Mouse (Mus musculus) gastrocnemius, adult 18-20 months (tissue): Measurements from ENCODE around the gene Runx3. TPM values are rescaled to one million over a fixed set of nuclear protein-coding genes. Genes with fewer than 3 reads are reported as not detected.
A peak's percentile ranks its signal among the peaks of the same experiment; 100 is the strongest.
"Not testable (repeated sequence)": the region's sequence is repeated elsewhere in the genome, so short reads cannot be mapped to it uniquely, and the experiment has no call there.

Experiments used
- DNase-seq: peaks from one replicate; pipeline ENCODE4 v3.0.0; 2021; ENCODE audit warnings: low spot score
- total RNA-seq, 2 experiments: library from RNA; stranded (reverse); gene quantifications; 2 replicates each; pipeline ENCODE4 v1.2.3; 2021

Runx3 gene
- total RNA-seq, 2 experiments from 2014 or later = 0.05 to 0.07 TPM

DNA sequence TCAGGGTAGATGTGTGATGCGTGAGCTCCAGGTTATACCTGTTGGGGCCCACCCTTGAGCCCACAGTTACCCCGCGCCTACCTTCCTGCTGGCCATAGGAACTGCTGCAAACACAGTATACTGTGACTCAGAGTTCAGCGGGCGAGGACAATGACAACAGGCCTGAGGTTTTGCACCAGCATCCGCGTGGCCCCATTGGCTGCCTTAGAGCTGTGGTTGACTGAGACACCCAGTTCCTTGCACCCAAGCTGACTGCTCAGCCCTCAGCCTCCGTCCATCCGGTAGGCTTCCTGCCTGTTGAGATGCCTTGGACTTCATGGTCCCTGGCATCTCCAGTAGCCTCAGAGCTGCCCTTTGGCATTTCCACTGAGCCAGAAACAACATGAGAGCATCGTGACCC, 48.6 kb downstream of the Runx3 start:
- no peak for DNase-seq

DNA sequence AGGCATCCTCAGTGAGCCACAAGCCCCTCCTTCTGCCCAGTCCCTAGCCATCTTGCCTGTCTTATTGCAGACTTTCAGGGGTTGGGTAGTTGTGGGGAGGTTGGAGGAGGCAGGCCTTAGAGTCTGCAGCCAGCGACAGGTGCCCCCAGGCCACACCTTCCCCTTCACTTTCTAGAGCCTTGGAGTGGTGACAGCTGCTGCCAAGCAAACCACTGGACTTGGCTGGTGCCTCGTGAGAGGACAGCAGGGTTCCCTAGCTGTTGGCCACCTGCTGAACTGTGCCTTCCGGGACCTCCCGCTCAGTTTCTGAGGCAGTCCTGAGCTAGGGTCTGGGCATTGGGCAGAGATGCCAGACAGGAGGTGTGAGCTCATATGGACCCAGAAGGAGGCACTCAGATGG, 49.0 kb downstream of the Runx3 start:
- DNase-seq = no peak

DNA sequence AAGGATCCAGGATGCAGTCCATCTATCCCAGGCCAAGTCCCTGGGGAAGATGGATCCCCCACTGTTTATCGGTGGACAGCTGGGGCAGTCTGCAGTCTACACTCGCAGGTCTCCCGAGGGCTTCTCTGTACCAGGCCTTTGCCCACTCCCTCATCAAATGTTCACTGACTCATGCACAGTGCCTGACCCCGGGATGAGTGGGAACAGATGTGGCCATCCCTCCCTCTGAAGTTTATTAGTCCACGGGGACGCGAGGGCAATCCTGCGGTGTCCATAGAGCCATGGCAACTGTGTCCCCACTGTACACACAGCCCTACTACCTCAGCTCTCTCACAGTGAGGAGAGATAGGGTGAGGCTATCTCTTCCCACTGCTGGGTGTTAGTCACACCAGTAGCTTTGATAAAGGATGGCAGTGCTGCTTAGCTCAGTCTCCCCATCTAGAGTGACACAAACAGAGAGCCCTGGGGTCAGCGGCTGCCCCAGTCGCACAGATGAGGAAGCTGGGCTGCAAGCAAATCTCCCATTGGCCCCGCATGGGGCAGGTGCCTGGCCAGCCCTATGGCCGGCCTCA, 50.9 kb downstream of the Runx3 start:
- no peak for DNase-seq

DNA sequence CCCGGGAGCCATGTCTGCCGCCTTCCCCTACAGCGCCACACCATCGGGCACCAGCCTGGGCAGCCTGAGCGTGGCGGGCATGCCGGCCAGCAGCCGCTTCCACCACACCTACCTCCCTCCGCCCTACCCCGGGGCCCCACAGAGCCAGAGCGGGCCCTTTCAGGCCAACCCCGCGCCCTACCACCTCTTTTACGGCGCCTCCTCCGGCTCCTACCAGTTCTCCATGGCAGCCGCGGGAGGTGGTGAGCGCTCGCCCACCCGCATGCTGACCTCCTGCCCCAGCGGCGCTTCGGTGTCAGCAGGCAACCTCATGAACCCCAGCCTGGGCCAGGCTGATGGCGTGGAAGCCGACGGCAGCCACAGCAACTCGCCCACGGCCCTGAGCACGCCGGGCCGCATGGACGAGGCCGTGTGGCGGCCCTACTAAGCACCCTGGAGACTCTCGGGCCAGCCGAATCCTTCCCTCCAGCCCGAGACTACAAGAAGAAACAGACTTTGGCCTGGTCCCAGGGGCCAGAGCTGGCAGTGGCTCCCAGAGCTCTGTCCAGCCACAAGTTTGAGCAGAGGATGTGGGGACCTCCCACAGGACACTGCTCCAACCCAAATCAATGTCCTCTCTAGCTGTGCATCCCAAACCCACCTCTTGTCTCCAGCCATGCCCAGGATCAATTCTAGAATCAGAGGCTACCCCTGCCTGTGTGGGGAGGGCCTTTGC, 55.1 kb downstream of the Runx3 start:
- no peak for DNase-seq

DNA sequence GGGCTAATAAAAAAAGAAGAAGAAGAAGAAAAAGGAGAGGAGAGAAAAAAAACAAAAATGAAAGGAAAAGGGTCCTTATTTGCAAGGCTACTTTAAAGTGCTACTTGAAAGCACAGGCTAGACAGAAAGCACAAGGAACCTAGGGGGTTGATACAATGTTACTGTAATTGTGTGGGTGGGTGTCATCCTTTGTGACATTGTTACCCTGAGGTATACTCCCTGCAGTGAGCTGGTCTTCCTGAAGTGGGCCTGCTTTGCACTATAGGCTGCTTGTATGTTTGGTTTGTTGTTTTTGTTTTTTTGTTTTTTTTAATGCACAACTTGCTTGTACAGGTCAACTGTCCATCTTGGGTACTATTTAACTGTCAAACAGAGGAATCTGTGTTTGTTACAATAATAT, 57.1 kb downstream of the Runx3 start:
- no peak for DNase-seq

DNA sequence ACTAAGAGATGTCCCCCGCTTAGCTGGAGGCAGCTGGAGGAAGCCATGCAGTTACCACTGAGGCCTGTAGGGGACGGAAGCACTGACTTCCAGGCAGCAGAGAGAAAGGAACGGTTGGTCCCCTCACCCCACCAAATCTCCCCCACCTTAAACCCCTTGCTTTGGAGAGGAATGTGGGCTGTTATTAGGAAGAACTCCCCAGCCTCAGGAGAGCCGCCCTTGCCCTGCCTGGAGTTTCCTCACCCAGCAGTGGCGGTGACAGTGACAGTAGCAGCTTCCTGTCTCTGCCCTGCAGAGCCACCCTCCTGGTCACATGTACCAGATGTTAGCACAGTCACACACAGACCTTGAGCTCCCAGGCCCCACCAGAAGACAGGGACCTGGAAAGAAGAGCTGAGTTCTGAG, 58.6 kb downstream of the Runx3 start:
- no peak for DNase-seq

DNA sequence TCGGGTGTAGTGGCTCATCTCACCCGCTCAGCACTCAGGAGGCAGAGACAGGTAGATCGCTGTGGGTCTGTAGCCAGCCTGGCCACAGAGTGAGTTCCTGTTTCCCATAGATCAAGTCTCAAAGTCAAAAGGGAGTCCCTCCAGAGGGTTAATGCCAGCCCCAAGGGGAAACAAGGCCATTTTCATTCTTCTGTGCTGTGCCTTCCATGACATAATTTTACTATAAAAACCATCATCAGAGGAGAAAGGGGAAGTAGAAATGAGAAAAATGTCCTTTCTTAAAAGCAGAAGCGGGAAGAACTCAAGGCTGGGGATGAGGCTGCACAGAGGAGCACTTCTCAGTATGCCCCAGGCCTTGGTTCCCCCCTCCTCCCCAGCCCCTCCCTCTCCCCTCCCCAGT, 61.4 kb downstream of the Runx3 start:
- DNase-seq = no peak

DNA sequence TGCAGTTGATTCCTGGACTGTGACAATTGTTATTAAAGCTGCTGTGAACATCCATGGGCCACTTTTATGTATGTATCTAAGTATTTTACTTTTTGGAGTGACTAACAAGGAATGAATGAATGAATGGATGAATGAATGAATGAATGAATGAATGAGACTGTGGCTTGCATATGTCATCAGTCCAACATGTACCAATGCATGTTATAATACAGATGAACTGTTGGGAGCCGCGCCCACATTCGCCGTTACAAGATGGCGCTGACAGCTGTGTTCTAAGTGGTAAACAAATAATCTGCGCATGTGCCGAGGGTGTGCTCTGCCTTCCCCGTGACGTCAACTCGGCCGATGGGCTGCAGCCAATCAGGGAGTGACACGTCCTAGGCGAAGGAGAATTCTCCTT, 63.8 kb downstream of the Runx3 start:
- DNase-seq = not testable (repeated sequence)

DNA sequence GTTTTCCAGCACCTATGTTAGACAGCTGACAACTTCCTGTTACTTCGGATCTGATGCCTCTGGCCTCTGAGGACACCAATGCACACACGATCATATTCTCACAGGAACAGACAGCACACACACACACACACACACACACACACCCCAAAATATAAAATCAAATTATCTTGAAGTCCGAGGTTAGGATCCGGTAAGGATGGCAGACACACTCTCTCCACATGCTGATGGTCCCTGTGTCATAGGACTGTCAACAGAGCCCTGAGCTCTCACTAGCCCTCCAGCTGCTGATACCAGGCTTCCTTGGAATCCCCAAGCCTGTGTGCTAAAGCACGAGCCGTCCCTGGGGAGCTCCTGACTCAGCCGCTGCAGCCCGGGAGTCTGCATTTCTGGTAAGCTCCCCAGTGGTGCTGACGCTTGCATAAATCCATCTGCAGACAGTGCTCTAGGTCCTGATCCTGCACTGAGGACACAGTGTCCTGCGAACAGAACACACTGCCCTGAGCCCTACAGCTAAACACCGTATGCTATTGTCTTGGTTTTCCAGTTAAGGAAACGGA, 69.1 kb downstream of the Runx3 start:
- DNase-seq = peak; percentile 45

DNA sequence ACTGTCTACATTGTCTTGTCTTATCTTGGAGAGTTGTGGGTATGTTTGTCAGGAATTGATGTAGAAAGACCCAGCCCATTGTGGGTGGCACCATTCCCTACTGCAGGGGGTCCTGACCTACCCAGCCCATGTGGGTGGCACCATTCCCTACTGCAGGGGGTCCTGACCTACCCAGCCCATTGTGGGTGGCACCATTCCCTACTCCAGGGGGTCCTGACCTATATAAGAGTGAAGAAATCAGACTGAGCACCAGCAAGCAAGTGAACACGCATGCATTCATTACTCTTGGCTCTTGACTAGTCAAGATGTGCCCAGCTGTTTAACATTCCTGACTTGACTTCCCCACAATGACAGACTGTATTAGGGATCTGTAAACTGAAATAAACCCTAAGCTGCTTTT, 69.9 kb downstream of the Runx3 start:
- DNase-seq = no peak

DNA sequence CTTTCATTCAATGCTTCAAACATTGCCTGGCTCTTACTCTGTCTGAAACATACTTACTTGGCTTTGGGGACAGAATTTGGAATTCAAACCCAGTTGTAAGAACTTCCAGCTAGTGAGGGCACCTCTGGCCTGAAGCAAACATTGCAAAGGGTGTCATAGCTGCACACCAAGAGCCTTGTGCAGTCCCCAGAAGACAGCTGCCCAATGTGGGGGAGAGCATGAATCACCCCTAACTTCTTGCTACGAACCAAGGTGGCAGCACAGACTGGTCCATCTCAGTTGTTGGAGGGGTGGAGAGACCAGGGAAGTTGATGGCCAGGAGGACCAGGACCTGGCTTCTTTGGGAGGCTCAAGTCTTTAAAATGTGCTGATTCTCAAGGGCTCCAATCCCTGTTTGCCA, 70.7 kb downstream of the Runx3 start:
- DNase-seq = no peak

DNA sequence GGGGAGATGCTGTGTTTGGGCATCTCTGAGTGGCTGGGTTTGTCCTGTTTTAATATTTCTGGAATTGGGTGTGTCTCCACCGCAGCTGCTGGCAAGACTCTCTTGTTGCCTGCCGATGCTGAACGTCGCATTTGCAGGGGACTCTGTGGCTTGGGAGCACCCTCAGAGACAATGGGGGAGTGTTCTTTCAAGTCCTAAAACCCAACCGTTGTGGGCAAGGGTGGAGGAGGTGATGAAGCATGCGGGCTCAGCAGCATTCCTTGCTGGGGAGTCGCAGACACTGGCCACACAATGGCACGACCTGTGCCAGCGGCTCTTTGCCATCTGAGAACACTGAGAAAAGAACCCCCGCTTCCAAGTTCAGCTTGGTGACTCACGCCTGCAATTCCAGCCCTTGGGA, 71.2 kb downstream of the Runx3 start:
- no peak for DNase-seq

DNA sequence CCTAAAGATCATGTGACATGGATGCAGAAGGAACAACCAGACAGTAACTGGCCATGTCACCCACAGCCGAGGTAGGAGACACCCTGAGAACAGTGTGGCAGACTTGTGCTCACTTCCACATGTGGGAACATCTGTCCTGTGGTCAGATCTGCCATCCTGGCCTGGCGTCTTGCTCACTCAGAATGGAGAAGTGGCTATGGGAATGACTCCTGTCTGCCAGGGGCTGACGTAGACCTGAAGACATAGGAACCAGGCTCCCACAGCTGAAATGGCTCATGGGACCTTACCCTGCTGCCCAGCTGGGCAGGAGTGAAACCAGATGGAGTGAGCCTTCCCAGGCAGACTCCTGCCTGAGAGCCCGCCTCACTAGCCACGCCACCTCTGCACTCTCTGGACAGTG, 72.4 kb downstream of the Runx3 start:
- no peak for DNase-seq

DNA sequence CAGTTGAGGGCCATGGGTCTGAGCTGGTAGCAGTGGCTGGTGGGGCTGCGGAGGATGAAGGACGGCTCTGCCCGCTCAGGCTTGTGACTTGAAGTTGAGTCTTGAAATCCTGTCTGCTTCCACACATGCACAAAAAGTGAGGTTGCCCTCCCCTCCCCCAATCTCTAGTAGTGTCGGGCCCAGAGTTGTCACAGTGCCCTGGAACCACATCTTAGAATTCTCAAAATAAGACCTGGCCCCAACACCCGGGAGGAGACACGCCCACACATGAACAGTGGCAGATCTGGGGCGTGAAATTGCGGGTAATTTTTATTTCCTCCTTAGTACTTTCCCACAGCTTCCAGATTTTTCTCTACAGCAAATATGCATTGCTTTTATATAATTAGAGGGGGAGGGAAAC, 77.4 kb downstream of the Runx3 start:
- DNase-seq = no peak

DNA sequence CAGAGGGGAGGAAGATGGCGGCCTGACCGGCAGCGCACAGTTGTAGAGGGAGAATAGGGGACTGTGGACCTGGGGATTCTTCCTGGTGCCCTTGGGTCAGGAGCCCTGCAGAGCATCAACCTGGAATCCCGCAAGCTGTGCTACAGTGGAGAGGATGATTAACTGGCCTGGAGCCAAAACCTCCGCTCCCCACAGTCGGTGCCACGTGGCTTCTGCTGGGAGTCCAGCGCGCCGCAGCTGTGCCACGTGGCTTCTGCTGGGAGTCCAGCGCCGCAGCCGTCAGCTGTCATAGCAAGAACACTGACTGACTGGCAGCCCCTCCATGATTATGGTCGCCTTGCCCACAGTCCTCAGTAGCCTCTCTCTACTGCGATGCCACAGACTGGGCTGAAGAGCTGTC, 81.3 kb downstream of the Runx3 start:
- DNase-seq = no peak

DNA sequence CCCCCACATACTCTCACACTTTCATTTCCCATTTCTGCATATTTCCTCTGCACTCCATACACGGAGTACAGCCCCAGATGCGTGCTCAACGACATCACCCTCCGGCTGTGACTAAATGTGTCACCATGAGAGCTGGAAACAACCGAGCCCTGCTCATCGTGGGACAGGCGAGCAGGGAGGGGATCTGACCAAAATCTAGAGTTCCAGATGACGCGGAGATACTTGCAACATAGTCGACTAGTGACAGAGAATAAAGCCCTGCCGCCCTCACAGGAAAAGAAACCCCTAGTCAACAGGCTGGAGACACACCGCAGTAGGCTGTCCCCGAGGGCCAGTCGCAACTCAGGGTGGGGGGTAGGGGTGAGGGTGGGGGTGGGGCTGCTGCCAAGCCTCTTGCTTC, 82.8 kb downstream of the Runx3 start:
- no peak for DNase-seq

DNA sequence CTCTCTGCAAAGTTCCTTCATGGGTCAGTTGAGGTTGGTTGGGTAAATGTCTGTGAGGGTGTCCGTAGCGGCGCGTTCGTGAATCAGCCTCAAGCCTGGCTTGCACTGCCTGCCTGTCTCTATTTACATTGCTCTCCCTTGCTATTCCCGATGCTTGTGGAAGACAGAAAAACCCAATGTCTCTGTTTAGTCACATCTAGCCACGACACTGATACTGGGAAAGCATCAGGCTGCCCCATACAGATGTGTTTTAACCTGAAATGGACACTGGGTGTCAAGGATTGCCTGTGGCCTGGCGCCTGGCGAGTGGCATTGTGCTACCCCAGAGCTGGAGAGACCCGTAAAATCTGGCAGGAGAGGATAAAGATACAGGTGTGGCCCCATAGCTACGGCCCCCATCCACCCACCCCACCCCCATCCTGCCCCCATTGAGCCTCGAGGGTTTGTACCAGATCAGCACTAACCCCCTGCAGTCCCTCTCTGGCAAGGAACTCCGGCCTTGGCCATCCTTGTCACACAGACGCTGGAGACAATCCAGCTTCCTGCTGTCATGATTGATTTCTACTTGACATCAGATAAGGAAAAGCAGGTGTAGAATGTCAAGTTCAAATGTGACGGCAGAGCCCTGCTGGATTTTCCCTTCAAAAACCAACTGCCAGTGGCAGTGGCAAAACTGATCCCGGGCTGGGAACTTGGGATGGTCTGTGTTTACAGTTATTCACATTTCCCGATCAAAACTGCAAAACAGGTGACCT, 83.5 kb downstream of the Runx3 start:
- no peak for DNase-seq

DNA sequence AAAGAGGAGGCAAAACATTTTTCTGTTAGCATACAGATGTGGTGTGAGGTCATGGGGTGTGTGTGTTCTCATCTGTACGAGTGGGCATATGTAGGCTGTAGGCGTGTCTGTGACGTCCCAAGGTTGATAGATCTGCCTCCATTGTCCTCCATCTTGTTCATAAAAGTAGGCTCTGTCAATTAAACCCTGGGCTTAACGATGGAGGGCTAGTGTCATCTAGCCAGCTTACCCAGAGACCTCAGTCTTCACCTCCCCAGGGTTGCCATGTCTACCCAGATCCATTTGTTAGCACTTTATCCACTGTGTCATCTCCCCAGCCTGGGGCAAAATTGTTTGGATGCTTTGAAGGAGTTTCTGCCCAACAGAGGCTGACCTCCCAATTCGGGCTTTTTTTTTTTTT, 84.2 kb downstream of the Runx3 start:
- DNase-seq = no peak

DNA sequence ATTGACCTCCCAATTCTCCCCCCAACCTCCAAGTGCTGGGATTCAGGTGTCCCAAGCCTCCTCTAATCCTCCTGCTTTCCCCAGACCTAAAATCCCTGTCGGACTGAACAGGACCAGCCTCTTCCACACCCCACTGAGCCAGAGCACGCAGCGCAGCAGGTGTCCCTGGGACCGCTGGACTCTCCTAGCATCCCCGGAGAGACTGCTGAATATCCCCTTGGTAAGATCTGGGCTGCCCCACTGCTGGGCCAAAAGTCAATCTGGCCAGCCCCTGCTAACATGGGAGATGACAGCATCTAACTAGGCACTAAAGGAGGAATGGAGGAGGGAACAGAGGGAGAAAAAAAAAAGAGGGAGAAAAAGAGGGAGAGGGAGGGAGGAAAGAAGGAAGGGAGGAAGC, 84.8 kb downstream of the Runx3 start:
- no peak for DNase-seq

DNA sequence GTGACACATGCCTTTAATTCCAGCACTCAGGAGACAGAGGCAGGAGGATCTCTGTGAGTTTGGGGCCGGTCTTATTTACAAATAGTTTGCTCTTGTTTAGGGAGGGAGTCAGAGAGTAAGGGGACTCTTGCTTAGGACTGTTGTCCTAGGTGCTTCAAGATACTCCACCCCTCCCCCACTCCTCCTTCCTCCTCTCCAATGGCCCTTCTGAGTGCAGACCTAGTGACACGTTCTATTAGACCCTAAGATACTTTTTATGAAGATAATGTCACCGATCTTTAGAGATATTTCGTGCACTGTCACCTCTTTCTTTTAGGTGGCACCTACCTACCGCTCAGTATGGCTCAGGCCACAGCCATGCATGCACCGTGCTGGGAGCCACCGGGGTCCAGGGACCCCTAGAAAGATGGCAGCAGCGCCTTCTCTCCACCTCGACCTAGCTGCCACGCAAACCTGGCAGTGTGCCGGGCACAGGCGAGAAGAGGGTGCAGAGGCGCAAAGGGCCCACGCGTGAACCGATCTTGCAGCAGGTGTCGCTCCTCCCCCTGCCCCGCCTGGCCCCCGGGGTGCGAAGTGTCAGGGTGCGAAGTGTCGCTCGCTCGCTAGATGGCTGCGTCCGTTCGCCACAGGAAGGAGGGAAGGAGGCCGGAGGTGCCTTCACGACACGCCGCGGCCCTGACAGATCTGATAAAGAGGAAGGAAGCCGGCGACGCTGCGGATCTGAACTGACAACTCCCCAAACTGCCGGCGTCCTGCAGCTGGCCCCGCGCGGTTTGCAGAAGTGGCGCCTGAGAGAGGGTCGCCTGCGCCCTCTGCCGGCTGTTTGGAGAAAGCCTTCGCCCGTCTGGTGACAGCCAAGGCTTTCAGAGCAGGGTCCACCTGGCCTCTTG, 85.5 kb downstream of the Runx3 start:
- DNase-seq = peak; percentile 76

DNA sequence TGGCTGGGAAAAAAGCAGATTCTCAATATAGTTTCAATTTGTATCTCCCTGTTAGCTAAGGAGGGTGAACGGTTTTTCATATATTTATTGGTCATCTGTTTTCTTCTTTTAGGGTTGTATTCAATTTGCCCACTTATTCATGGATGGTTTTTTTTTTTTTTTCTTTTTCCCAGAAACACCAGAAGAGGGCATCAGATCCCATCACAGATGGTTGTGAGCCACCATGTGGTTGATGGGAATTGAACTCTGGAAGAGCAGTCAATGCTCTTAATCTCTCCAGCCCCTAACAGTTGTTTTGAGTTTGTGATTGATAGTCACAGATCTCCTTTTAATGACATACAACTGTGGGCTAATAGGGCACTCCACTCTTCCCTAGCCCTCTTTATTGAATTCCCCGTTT, 89.4 kb downstream of the Runx3 start:
- DNase-seq = no peak

DNA sequence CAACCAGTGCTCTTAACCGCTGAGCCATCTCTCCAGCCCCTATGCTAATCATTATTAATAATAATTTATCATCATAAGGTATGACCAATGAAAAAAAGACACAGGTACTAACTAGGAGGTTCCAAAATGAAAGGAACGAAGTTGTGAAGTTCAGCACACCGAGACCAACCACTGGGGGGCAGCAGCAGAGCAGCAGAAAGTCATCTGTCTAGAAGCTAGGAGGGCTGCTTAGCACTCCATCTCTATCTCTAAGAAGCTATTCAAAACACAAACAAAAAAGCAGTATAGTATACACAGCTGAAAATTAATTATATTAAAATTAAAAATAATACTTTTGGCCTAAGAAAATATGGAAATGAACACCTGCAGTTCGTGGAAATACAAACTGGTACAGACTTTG, 99.2 kb downstream of the Runx3 start:
- DNase-seq = peak; percentile 80
